Mouse (Mus musculus) NIH3T3 (cell line): ENCODE data around the gene Parp3.

ENCODE experiments used
- DNase-seq: peaks from one replicate; pipeline ENCODE4 v3.0.0-alpha.2; 2012; ENCODE audit warnings: low read depth

Gene Parp3

GRCm38 (mm10) chr9:106457163-106457559 lies 19.6 kb downstream of the Parp3 start:
- no peak for DNase-seq

- no peak for DNase-seq
These were observed 20.2 kb downstream of the Parp3 start for GRCm38 (mm10) chr9:106456325-106457162.

DNA sequence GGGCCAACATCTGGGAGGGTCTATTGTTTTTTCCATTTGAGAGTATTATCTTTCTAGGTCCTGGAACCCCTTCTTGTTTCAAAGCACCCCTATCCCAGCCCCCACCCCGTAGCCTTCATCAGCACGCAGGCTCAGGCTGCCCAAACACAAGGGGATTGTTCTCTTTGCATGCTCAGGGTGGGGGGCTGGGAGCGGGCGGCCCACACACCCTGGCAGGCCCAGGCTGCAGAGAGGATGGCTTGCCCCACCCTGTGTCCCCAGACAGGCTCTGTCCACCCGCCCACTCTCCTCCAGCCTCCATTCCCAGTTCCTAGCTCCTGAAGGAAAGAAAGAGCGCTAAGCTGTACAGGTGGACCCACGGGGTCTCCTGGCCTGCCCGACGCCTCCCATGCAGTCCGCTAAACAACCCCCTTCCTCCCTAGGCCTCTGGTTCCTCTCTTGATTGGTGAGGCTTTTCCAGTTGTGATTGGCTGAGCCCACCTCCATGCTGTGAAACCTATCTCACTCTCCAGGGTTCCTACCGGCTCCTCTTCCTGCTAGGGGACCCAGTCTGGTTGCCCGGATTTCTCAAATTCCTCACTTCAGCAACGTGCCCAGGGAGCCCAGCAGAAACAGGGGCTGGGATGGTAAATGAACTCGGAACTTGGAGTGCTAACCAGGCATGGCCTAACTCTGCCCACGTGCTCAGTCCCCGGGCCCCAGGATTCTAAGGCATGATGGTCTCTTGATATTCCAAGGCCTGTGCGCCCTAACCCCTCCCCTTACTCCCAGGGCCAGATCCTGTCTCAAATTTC lies 21.7 kb downstream of the Parp3 start:
- peak; percentile 54 for DNase-seq

DNA sequence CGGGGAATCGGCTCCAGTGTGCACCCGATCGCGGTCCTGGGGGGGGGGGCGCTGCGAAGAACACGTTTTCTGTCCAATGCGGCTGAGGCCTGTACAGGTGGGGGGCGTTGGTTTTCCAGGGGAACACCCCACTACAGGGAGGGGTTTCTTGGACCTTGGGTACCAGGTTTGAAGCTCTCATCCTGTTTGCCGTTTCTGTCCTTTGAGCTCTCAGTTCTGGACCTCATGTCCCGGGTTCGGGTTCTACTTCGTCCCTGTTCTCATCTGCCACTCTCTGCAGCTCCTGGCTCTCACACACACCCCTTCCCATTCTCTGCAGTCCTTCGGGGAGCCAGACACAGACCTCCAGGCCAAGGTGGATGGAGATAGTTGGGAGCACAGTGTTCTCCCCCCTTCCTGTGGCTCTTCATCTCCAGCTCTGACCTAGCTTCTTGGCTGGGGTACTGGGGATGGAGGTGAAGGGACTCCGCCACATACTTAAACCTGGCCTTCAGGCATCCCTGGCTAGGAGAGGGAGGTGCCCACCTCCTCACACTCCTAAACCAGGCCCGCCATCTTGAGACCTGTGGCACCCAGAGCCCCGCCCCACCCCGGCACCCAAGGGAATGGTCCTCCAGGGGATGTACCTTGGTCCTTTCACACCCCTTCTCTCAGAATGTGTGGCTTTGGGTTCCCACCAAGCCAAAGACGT lies 22.5 kb downstream of the Parp3 start:
- peak; percentile 37 for DNase-seq

DNA sequence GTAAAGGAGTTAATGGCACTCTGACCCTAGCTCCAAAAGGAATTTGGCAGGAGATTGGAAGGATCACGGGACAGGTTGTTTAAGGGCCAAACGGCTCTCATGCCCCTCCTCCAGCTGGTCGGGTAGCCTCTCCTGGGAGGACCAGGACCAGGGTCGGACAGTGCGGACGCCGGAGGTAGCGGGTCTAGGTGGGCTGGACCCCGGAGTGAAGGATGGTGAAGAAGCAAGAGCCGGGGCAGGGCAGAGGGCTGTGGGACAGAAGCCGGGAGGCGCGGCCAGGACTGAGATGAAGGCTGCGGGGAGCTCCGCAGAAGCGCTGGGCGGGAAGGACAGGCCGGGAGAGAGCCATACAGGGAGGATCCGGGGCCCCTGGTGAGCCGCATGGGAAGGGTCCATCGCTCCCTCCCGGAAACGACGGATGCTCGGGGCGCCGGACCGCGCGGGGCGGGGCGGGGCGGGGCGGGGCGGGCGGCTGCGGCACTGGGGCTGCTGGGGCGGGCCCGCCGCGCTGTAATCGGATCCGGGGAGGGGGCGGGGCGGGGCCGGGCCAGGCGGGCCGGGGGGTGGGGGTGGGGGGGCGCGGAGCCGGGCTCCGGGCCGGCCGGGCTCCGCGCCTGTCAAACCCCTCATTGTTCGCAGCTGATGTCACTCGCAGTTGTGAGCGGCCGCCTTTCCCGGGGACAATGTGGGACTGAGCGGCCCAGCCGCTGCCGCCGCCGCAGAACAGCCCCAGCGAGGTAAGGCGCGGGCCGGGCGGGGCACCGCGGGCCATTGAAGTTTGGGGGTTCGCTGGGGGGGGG lies 23.3 kb downstream of the Parp3 start, which contains the start of gene Pcbp4:
TSS of gene Pcbp4 (plus strand) at position 21 of the 800 bp plus-strand sequence.
- peak; percentile 88 for DNase-seq

DNA sequence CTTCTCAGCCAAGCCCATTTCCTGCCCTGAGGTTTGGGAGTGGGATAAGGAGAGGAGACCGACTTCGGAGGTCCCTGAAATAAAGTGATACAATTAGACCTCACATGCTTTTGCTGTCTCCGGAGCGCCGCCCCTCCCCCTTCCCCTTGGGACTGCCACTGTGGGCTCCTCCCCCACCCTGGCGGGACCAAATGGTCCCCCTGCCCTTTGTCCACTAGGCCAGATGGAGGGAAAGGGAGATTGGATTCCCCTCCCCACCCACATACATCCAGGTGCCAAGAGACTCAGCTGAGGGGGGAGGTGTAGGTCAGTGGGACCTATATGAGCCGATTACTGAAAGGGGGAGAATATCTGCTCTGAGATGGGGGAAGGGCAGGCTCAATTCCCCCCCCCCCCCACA lies 23.9 kb downstream of the Parp3 start:
- peak; percentile 60 for DNase-seq

GRCm38 (mm10) chr9:106452351-106452750 lies 24.4 kb downstream of the Parp3 start:
- no peak for DNase-seq

- DNase-seq, result no peak
These were observed 24.9 kb downstream of the Parp3 start for GRCm38 (mm10) chr9:106451899-106452298.

DNA sequence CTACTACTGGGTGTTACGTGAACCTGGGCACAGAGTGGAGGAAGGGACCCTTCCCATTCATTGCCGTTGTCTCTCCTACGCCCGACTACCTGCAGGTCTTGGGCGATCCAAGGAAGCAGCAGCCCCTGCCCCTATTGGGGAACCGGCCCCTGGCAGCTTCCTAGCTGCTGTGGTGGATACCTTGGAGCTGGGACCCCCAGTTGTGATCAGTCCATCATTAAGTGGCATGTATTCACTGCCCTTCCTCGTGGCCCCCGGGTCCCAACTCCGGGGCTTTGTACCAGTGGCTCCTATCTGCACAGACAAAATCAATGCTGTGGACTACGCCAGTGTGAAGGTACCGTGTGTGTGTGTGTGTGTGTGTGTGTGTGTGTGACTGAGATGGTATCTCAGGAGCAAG lies 25.5 kb downstream of the Parp3 start:
- no peak for DNase-seq

GRCm38 (mm10) chr9:106450661-106451060 lies 26.1 kb downstream of the Parp3 start:
- DNase-seq, result peak; percentile 95

- no peak for DNase-seq
These were observed 26.8 kb downstream of the Parp3 start for GRCm38 (mm10) chr9:106449947-106450346.

DNA sequence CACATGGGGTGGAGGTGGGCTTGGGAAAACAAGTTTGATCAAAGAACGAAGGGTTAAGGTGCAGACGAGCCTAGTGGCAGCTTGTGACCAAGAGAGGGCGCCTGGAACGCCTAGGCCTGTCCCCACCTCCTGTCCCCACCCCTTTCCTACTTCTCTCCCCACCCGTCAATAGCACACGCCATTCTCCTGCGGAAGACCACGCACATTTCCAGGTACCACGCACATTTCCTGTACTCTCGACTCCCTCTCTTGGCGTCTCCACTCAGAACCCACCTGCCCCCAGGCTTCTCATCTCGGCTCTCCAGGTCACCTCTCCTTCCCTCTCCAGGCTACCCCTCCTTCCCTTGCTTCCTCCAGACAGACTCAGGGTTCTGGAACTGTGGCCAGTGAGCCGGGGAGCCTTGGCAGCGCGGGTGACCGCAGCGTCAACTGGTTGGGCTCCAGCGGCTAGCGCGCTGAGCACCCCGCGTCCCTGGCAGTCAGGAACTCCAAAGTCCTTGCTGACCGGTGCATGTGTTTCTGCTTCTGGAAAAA lies 28.2 kb downstream of the Parp3 start:
- DNase-seq, result peak; percentile 49

GRCm38 (mm10) chr9:106447951-106448350 lies 28.8 kb downstream of the Parp3 start:
- no peak for DNase-seq

DNA sequence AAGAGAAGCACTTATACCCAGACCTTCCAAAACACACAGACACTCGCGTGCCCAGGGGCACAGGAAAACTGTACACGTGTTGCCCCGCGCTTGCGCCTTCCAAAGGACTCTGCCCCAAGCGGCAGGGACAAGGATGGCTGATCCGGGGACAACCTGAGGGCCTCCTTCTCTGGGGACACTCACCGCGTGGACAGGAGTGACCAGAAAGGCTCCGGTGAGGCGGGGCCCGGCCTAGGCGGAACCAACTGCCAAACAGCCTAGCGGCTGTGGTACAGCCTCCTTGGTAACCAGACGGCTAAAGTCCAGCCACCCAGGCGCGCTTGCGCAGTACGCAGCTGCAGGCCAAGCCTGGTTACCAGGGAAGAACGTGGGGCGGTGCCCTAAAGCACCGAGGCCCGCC lies 29.4 kb downstream of the Parp3 start, which contains the start of the genes Abhd14b and Abhd14a:
TSS of gene Abhd14b (plus strand) at position 112 of the 400 bp plus-strand sequence.
TSS of gene Abhd14a (minus strand) at position 331 of the 400 bp plus-strand sequence.
- DNase-seq, result peak; percentile 94

- DNase-seq, result no peak
These were observed 31.9 kb downstream of the Parp3 start for GRCm38 (mm10) chr9:106444836-106445235.

DNA sequence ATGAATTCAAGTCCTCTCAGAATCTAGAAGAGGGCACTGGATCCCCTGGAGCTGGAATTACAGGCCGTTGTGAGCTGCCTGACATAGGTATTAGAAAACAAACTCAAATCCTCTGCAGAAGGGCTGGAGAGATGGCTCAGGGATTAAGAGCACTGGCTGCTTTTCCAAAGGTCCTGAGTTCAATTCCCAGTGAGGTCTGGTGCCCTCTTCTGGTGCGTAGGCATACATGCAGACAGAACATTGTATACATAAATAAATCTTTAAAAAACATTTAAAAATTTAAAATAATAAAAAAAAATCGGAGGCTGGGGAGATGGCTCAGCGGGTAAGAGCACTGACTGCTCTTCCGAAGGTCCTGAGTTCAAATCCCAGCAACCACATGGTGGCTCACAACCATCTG lies 34.1 kb downstream of the Parp3 start:
- no peak for DNase-seq

- DNase-seq, result no peak
These were observed 40.2 kb downstream of the Parp3 start for GRCm38 (mm10) chr9:106436566-106436965.

GRCm38 (mm10) chr9:106433389-106433788 lies 43.4 kb downstream of the Parp3 start:
- DNase-seq, result no peak

GRCm38 (mm10) chr9:106430015-106430264 lies 46.8 kb downstream of the Parp3 start:
- DNase-seq, result no peak

DNA sequence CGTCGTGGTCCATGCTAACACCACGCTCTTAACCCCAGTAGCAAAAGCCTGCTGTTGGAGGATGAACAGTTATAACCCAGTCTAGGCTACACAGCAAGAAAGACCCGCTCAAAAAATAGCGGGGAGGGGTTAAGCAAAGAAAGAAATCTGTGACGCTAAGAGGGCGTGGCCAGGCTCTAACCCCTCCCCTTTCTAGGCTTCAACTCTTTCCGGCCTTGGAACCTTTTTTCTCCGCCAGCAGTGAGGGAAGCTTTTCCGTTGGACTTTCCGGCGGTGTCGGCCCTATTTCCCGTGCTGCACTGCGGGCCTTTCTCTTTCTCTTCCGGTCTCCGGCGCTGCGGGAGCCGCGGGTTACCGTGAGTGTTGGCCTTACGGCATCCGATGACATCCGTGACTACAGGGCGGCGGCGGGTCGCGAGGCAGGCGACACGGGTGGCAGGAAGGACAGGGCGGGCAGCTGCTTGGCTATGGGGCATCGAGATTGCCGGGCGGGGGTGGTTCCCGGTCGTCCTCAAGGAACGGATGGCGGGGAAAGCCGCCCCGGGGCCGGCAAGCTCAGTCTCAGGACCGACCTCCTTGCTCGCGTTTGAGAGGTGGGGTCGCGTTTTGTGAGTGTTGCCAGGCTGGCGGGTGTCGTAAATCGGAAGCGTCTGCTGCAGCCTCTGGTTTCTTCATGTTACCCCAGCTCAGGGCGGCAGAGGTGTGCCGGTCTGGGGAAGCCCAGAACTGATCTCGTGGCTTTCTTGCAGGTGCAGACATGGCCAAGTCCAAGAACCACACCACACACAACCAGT lies 47.3 kb downstream of the Parp3 start, which contains the start of gene Rpl29:
TSS of gene Rpl29 (plus strand) at position 234 of the 794 bp plus-strand sequence.
- peak; percentile 97 for DNase-seq
